Mouse (Mus musculus): ENCODE measurements at regions not wholly inside any gene's neighbourhood (a gene's known extent, or its start where the extent isn't known, plus 50 kb on each side); places are given as distances from the start of the nearest gene placed in this dataset.

DNA sequence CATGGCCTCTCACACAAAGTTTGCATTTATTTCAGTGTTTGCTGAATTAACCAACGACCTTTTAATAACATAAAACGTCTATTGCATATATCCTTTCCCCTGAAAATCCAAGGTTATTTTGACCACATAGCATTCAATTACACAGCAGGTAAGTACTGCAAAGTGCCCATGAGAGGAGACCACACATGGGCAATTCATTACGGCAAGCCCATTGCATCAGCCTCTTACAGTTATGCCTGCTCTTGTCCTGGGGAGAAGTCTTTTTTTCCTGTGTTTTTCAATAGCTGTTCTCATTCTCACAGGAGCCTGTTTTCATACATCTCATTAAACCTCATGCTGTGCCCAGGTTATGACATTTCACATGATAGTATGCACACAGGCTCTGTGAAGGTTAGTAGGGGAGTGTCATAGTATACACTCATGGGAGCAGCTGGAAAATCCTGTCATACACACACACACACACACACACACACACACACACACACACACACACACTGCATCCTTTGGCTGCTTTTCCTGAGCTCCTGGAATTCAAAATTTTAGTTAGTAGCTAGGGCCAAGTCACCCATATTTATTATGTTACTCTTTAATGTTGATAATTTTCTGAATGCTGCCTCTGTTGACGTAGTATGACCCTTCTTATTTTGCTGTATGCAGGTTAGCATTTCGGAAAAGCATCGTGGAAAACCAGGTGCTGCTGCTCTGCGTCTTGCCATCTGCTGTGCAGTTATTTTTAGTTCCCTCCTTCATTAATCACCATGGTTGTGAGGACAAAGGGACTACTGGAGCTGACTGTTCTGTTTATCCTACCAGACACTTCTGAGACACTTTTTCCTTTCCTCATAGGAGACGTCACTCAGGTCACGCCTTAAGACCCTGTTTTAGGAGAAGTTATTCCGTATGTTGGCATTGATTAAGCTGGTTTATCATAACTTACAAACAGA lies 483.6 kb downstream of the Bckdhb start:
- DNase-seq (ENCODE audit: extremely low spot score, low read depth, low spot score): no peak
